Mouse (Mus musculus) ES-Bruce4 (cell line): ENCODE measurements at regions not wholly inside any gene's neighbourhood (a gene's known extent, or its start where the extent isn't known, plus 50 kb on each side); places are given as distances from the start of the nearest gene placed in this dataset.

Experiments used
- H3K27ac ChIP-seq: 2 replicates; pipeline ENCODE4 v1.5.1; 2012; ENCODE audit warnings: low read length, inconsistent platforms; ENCODE audit not compliant: insufficient read depth
- H3K27me3 ChIP-seq: 2 replicates; pipeline ENCODE4 v1.6.1; 2012; ENCODE audit warnings: mild to moderate bottlenecking, low read length, inconsistent platforms; ENCODE audit not compliant: control insufficient read depth, poor library complexity, insufficient read depth, severe bottlenecking
- H3K36me3 ChIP-seq: 2 replicates; pipeline ENCODE4 v1.6.1; 2012; ENCODE audit warnings: inconsistent platforms, mild to moderate bottlenecking, low read length, moderate library complexity; ENCODE audit not compliant: control insufficient read depth, poor library complexity, insufficient read depth, severe bottlenecking
- H3K4me1 ChIP-seq: one replicate; pipeline ENCODE4 v1.8.1; 2011; ENCODE audit warnings: low read length; ENCODE audit not compliant: control insufficient read depth, insufficient read depth
- H3K4me3 ChIP-seq: 2 replicates; pipeline ENCODE4 v1.5.1; 2011; ENCODE audit warnings: low read depth, mild to moderate bottlenecking, low read length
- H3K9ac ChIP-seq: 2 replicates; pipeline ENCODE4 v1.6.1; 2012; ENCODE audit warnings: low read depth, mild to moderate bottlenecking, inconsistent platforms; ENCODE audit not compliant: poor library complexity, severe bottlenecking
- H3K9me3 ChIP-seq: replicated peaks from 2 replicates; pipeline ENCODE4 v1.6.1; 2012; ENCODE audit warnings: mild to moderate bottlenecking, low read length, inconsistent platforms; ENCODE audit not compliant: control insufficient read depth, poor library complexity, insufficient read depth, severe bottlenecking
- CTCF ChIP-seq: IDR thresholded peaks from one replicate; pipeline ENCODE4 v1.8.1; 2011; ENCODE audit warnings: low read depth, low read length
- EP300 ChIP-seq: IDR thresholded peaks from 2 replicates; pipeline ENCODE4 v1.6.1; 2011; ENCODE audit warnings: low read depth, low read length; ENCODE audit not compliant: insufficient read depth
- POLR2A ChIP-seq: IDR thresholded peaks from one replicate; pipeline ENCODE4 v1.8.1; 2011; ENCODE audit warnings: low read length; ENCODE audit not compliant: insufficient read depth

DNA sequence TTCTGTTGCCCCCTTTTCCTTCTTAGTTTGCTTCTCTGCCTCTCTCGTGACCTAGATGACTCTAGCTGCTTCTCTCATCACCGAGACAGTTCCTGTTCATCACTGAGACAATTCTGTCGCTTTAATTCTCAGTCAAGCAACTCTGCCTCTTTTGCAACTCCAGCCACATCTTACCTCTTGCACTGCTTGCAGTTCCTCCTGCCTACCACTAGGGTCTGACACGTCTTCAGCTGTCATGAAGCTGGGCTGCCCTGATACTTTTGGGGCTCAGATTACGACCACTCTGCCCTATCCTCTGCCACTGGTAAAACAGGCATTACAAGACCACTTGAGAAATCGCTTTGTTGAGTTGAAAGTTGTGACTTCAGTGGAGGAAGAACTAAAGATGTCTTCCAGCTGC lies 216.9 kb upstream of the Fam98a start:
- H3K9me3 ChIP-seq, result no peaks in the 10 kb centered on the region
- no peak overlapping the region for H3K4me3 ChIP-seq
- no peaks in the 10 kb centered on the region for H3K36me3 ChIP-seq
- H3K4me1 ChIP-seq, result no peaks in the 10 kb centered on the region
- no peaks in the 10 kb centered on the region for H3K27me3 ChIP-seq
- no peak overlapping the region for H3K9ac ChIP-seq
- H3K27ac ChIP-seq, result no peak overlapping the region
- no peak for TF ChIP-seq EP300
- TF ChIP-seq CTCF, result peak; percentile 9
- TF ChIP-seq POLR2A, result no peak

DNA sequence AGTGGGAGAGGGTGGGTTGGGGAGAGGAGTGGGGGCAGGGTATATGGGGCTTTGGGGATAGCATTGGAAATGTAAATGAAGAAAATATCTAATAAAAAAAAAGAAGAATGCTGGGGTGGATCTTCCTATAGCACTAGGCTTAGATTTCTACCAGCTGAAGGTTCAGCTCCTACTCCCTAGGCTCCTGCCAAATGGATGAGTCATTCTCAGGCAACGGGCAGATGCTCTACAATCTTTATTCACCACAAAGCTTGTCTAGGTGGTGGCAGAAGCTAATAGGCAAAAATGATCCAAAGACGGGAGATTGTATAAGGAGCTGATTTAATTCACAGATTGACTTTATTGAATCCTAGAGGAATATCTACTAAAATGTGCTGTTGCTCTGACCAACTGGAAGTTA lies 211.6 kb upstream of the Fam98a start:
- Histone ChIP-seq H3K4me3 (no peak overlapping the region), H3K4me1 (no peaks in the 10 kb centered on the region), H3K9me3 (no peaks in the 10 kb centered on the region), H3K27me3 (no peaks in the 10 kb centered on the region), H3K27ac (no peak overlapping the region), H3K36me3 (no peaks in the 10 kb centered on the region), H3K9ac (no peak overlapping the region)
- TF ChIP-seq EP300, result no peak
- no peak for TF ChIP-seq POLR2A
- no peak for TF ChIP-seq CTCF

DNA sequence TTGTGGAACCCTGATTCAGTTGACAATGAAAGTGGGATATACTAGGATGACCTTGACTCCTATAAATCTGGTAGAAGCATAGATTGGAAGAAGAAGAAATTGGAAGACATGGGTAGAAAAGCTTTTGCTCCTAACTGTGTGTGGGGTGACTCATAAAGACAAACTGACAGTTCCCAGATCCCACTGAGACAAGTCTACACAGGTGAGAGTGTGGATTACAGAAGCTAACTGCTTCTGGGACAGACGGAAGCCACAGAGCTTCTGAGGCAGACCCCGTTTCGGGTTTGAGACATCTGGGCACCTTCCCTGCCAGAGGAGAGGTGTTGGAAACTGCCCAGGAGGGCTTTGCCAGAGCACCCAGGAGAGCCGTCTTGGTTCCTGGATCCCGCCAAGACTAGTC lies 204.7 kb upstream of the Fam98a start:
- Histone ChIP-seq H3K36me3 (no peaks in the 10 kb centered on the region), H3K27ac (no peak overlapping the region), H3K4me3 (no peak overlapping the region), H3K9ac (no peak overlapping the region), H3K4me1 (no peaks in the 10 kb centered on the region), H3K27me3 (no peaks in the 10 kb centered on the region), H3K9me3 (no peaks in the 10 kb centered on the region; the same call in 1 of the 2 replicates)
- TF ChIP-seq POLR2A (no peak), EP300 (no peak), CTCF (no peak)

- no peak for TF ChIP-seq EP300
- Histone ChIP-seq H3K36me3 (no peaks in the 10 kb centered on the region), H3K4me1 (no peaks in the 10 kb centered on the region), H3K9ac (no peak overlapping the region), H3K27me3 (no peaks in the 10 kb centered on the region), H3K4me3 (no peak overlapping the region), H3K27ac (no peak overlapping the region), H3K9me3 (no peaks in the 10 kb centered on the region)
These were observed 164.7 kb upstream of the Fam98a start for GRCm38 (mm10) chr17:75716458-75716857.

DNA sequence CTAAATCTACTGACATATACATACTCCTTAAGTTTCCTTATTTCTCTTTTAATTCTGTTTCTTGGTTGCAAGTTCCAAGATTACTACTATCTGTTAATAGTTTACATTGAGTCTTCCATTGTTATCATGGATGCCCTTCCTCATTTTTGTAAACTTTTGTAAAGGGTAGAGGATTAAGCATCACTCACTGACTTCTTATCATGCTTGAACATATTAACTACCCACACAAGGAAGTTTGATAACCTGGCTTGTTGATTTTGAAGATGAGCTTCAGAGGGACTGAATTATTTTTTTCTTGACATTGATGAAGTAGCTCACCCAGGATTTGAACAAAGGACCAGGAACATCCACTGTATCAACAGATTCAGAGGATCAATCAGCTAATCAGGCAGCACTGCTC lies 162.8 kb upstream of the Fam98a start:
- H3K27ac ChIP-seq, result no peak overlapping the region
- H3K4me1 ChIP-seq, result no peaks in the 10 kb centered on the region
- TF ChIP-seq EP300 (no peak), CTCF (no peak), POLR2A (no peak)
- H3K36me3 ChIP-seq, result no peaks in the 10 kb centered on the region
- H3K27me3 ChIP-seq, result no peaks in the 10 kb centered on the region
- H3K9ac ChIP-seq, result no peak overlapping the region
- no peak overlapping the region for H3K4me3 ChIP-seq
- no peaks in the 10 kb centered on the region for H3K9me3 ChIP-seq

- no peak overlapping the region for H3K4me3 ChIP-seq
- H3K36me3 ChIP-seq, result no peaks in the 10 kb centered on the region
- H3K27me3 ChIP-seq, result no peaks in the 10 kb centered on the region
- TF ChIP-seq EP300, result no peak
- TF ChIP-seq CTCF, result no peak
- TF ChIP-seq POLR2A, result no peak
- H3K9me3 ChIP-seq, result no peaks in the 10 kb centered on the region
- H3K27ac ChIP-seq, result no peak overlapping the region
- no peaks in the 10 kb centered on the region for H3K4me1 ChIP-seq
- no peak overlapping the region for H3K9ac ChIP-seq
These were observed 162.3 kb upstream of the Fam98a start for GRCm38 (mm10) chr17:75714059-75714458.
